Mouse (Mus musculus) neural tube, embryonic 12.5 days (tissue): Measurements from ENCODE around the gene Gpr12. TPM values are rescaled to one million over a fixed set of nuclear protein-coding genes. Genes with fewer than 3 reads are reported as not detected.
"Not testable (repeated sequence)": the region's sequence is repeated elsewhere in the genome, so short reads cannot be mapped to it uniquely, and the experiment has no call there.

Experiments used
- ATAC-seq: fragments of 200-750 bp; cut with Nextera tagmentation; 2 replicates; pipeline ENCODE4 v1.8.0; 2017; ENCODE audit warnings: low read depth, mild to moderate bottlenecking, moderate TSS enrichment, moderate library complexity; ENCODE audit not compliant: low FRiP score
- H3K27ac ChIP-seq: fragments of 300-500 bp; sonication (generic); 2 replicates; pipeline ENCODE4 v1.5.1; 2016
- H3K27me3 ChIP-seq: fragments of 300-500 bp; sonication (generic); replicated peaks from 2 replicates; pipeline ENCODE4 v1.6.1; 2016; ENCODE audit warnings: mild to moderate bottlenecking
- H3K36me3 ChIP-seq: fragments of 300-500 bp; sonication (generic); 2 replicates; pipeline ENCODE4 v1.6.1; 2016; ENCODE audit warnings: mild to moderate bottlenecking
- H3K4me1 ChIP-seq: fragments of 300-500 bp; sonication (generic); 2 replicates; pipeline ENCODE4 v1.6.1; 2016
- H3K4me2 ChIP-seq: fragments of 300-500 bp; sonication (generic); replicated peaks from 2 replicates; pipeline ENCODE4 v1.6.1; 2016; ENCODE audit warnings: mild to moderate bottlenecking
- H3K4me3 ChIP-seq: fragments of 300-500 bp; sonication (generic); 2 replicates; pipeline ENCODE4 v1.5.1; 2016
- H3K9ac ChIP-seq: fragments of 300-500 bp; sonication (generic); 2 replicates; pipeline ENCODE4 v1.6.1; 2016; ENCODE audit warnings: mild to moderate bottlenecking
- H3K9me3 ChIP-seq: fragments of 300-500 bp; sonication (generic); 2 replicates; pipeline ENCODE4 v1.6.1; 2016; ENCODE audit warnings: mild to moderate bottlenecking
- WGBS: fragments of 180-500 bp; shearing (Covaris S2); methylation state at CpG from one replicate; pipeline ENCODE4 v1.1.7; 2016; 5-methylcytosine and 5-hydroxymethylcytosine counted together
- polyA plus RNA-seq: library from polyadenylated mRNA; unstranded; fragments of >200 nt; fragmentation: Nextera tagmentation; extraction: Ambion mirVana; gene quantifications from 2 replicates; pipeline ENCODE4 v1.2.1, GENCODE M21; 2016

The Gpr12 gene
- polyA plus RNA-seq, 1 experiment from 2014 or later = 3.5 TPM

- Histone ChIP-seq H3K9ac (no peak overlapping the region), H3K36me3 (no peaks in the 10 kb centered on the region), H3K27ac (no peak overlapping the region), H3K4me1 (no peaks in the 10 kb centered on the region), H3K4me2 (no peak overlapping the region), H3K27me3 (no peaks in the 10 kb centered on the region), H3K9me3 (no peaks in the 10 kb centered on the region), H3K4me3 (no peak overlapping the region)
- ATAC-seq = no peak
- 92% methylated on average over 3 of the region's 3 CpGs for WGBS
Measured at GRCm38 (mm10) chr5:146576668-146577067, 8.4 kb downstream of the Gpr12 start.

DNA sequence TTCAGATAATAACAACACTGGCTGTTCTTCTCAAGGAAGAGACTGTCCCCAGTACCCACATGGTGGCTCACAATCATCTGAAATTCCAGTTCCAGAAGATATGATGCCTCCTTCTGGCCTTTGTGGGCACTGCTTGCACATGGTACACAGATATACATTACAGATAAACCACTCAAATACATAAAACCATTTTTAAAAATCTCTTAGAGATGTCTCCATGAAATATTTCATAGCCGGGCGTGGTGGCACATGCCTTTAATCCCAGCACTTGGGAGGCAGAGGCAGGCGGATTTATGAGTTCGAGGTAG is 12.3 kb downstream of the Gpr12 start:
- 91% methylated on average over 4 of the region's 4 CpGs for WGBS
- not testable (repeated sequence) for H3K27me3 ChIP-seq, H3K9ac ChIP-seq, H3K4me1 ChIP-seq, H3K36me3 ChIP-seq, ATAC-seq, H3K27ac ChIP-seq, H3K4me2 ChIP-seq, H3K4me3 ChIP-seq, H3K9me3 ChIP-seq

DNA sequence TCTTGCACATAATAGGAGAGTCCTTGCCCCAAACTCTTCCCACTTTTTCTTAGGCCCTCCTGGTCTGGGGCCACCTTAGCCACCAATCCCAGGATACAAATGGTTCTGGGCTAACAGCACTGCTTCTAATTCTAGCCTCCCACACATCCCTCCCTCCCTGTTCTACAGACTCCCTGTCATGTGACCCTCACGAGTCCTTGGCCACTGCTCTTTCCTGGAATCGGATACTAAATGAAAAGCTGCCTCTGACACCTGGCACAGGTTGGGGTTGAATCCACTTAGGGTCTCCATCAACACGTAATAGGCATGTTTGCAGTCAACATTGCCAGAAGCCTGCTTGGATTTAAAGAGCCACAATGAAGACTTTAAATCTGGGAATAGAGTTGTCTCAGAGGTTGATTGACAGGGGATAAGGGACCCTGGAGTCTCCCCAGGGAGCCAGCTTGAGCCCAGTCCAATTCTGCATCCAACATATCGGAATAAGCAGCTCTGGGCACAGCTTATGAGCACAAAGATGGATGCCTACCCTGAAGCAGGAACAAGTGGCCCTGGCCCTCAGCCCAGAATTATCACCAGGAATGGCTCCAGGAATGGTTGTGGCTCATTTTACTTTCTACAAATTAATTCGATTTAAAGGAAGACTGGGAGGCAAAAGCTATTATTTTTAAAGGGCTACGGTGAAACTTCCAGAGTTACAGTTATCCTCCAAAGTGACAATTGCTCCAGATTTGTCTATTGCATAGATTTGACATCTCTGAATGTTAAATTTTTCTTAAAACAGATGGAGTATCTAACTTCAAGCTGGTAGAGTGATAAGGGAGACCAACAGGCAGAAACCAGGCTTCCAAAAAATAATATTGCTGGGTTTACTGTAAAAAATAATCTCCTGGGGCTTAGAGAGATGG is 13.0 kb downstream of the Gpr12 start:
- 69% methylated on average over 6 of the region's 6 CpGs for WGBS
- H3K36me3 ChIP-seq, H3K4me1 ChIP-seq, H3K27ac ChIP-seq, H3K27me3 ChIP-seq, H3K4me2 ChIP-seq, H3K9ac ChIP-seq, H3K9me3 ChIP-seq, H3K4me3 ChIP-seq, ATAC-seq: not testable (repeated sequence)

DNA sequence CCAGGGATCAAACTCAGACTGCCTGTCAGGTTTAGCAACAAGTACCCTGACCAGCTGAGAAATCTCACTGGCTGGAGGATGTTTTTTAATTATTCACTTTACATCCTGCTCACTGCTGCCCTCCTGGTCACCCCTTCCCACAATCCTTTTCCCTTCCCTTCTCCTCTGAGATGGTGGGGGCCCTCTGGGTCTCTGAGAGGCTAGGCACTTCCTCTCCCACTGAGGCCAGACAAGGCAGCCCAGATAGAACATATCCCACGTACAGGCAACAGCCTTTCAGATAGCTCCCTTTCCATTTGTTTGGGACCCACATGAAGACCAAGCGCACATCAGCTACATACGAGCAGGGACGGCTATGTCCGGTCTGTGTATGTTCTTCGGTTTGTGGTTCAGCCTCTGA is 14.9 kb downstream of the Gpr12 start:
- not testable (repeated sequence) for H3K36me3 ChIP-seq, H3K4me2 ChIP-seq, H3K27ac ChIP-seq, H3K27me3 ChIP-seq, H3K4me1 ChIP-seq, H3K4me3 ChIP-seq, ATAC-seq, H3K9me3 ChIP-seq, H3K9ac ChIP-seq
- 81% methylated on average over 6 of the region's 6 CpGs for WGBS

- no peak overlapping the region for H3K27ac ChIP-seq
- H3K27me3 ChIP-seq = no peaks in the 10 kb centered on the region
- ATAC-seq = no peak
- H3K4me1 ChIP-seq = no peaks in the 10 kb centered on the region
- H3K9me3 ChIP-seq = no peaks in the 10 kb centered on the region
- WGBS = 65% methylated on average over 4 of the region's 4 CpGs
- no peak overlapping the region for H3K4me2 ChIP-seq
- no peaks in the 10 kb centered on the region for H3K36me3 ChIP-seq
- no peak overlapping the region for H3K9ac ChIP-seq
- no peak overlapping the region for H3K4me3 ChIP-seq
Measured at GRCm38 (mm10) chr5:146567054-146567453, 18.0 kb downstream of the Gpr12 start.

GRCm38 (mm10) chr5:146564259-146564658 is 20.8 kb downstream of the Gpr12 start:
- H3K9ac ChIP-seq = no peak overlapping the region
- no peak for ATAC-seq
- no peak overlapping the region for H3K4me2 ChIP-seq
- H3K9me3 ChIP-seq = no peaks in the 10 kb centered on the region
- H3K4me1 ChIP-seq = no peaks in the 10 kb centered on the region
- no peak overlapping the region for H3K4me3 ChIP-seq
- no peaks in the 10 kb centered on the region for H3K36me3 ChIP-seq
- H3K27me3 ChIP-seq = no peaks in the 10 kb centered on the region
- H3K27ac ChIP-seq = no peak overlapping the region
- WGBS = 89% methylated on average over 1 of the region's 1 CpGs

- H3K27me3 ChIP-seq, H3K9me3 ChIP-seq, ATAC-seq, H3K4me3 ChIP-seq, H3K27ac ChIP-seq, H3K36me3 ChIP-seq, H3K4me1 ChIP-seq, H3K4me2 ChIP-seq, H3K9ac ChIP-seq: not testable (repeated sequence)
- WGBS = no CpG with 5 or more reads among the region's 3 CpGs
Measured at GRCm38 (mm10) chr5:146555836-146556235, 29.2 kb downstream of the Gpr12 start, which contains the start of gene Gm3415. Gm3415 (plus strand) TSS chr5:146556136.

DNA sequence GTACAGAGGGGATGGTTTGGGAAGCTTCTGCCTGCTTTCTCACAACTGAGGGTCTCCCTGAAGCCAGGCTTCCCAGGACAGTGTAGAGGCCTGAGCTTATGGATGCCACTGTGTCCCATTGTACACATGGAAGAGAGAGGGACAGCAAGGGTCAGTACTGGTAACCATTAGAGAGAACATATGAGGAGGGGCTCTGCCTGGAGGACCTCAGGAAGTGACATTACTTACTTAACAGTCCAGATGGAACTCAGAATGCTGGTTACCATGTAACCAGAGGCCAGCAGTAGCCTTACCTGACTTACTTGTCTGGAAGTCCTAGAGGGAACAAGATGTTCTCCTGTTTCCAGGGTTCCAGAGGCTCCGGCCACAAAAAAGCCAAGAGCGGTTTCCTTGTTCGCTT is 47.7 kb downstream of the Gpr12 start, which contains the start of gene Gm3409:
Gm3409 (plus strand) TSS at position 301 of the 400 bp plus-strand sequence.
- H3K4me1 ChIP-seq, H3K27me3 ChIP-seq, H3K9ac ChIP-seq, H3K4me2 ChIP-seq, ATAC-seq, H3K4me3 ChIP-seq, H3K27ac ChIP-seq, H3K36me3 ChIP-seq, H3K9me3 ChIP-seq: not testable (repeated sequence)
- 98% methylated on average over 3 of the region's 3 CpGs for WGBS

Other genes with a start within 250 kb of the Gpr12 start
- 10.9 and 12.0 TPM in 2 replicates for gene Wasf3, start 200.3 kb downstream of the Gpr12 start, polyA plus RNA-seq
- gene Gm6408, start 103.3 kb downstream of the Gpr12 start, polyA plus RNA-seq = not detected in 2 replicates
- gene Gm6370, start 93.9 kb downstream of the Gpr12 start, polyA plus RNA-seq = not detected in 2 replicates
- gene 4930449I24Rik, start 82.8 kb downstream of the Gpr12 start, polyA plus RNA-seq = not detected in 2 replicates
- not detected in 2 replicates for gene Gm3402, start 71.1 kb downstream of the Gpr12 start, polyA plus RNA-seq
- gene Gm3404, start 59.4 kb downstream of the Gpr12 start, polyA plus RNA-seq = not detected in 2 replicates
- gene Gm3409, start 47.6 kb downstream of the Gpr12 start, polyA plus RNA-seq = not detected in 2 replicates
- not detected in 2 replicates for gene Gm3415, start 29.1 kb downstream of the Gpr12 start, polyA plus RNA-seq
- gene Usp12, start 209.8 kb upstream of the Gpr12 start, polyA plus RNA-seq = 21.4 and 24.2 TPM in 2 replicates
- gene Rpl21, start 247.7 kb upstream of the Gpr12 start, polyA plus RNA-seq = 415 and 416 TPM in 2 replicates